In the genomic region with DNA sequence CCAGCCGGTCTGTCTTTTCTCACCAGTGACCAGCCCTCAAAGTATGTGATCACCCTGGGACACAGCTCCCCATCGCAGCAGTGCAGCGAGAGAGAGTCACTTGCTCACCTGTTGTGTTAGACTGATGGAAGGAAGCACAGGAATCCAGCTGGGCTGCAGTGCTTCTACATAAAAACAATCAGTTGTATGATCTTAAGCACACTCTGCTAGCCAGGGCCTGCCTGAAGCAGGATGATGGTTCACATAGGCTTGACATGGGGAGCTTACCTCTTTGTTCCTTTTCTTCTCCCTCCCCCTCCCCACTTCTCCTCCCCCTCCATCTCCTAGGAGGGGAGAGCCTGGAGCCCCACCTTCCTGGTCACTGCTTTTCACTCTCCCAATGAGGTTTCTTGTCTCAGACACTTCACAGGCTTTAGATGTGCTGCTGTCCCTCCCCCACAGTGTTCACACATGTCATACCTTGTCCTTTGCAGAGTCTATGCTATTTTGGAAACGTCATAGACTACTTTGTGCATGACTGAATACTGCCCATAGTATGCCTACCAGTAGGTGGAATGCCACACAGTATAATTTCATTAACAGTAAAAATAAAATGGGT, we compare ENCODE assay signal across 22 mouse cellular contexts.
A peak's percentile ranks its signal among the peaks of the same experiment; 100 is the strongest.
DNase-seq lines count a peak whose midpoint lies in the region; ATAC-seq lines count a peak whose summit lies in the region.
"Had no signal": no experiment of that assay in that cellular context is flagged by ENCODE, and none has a peak within 500 bp of the region (broad histone marks: within the 10 kb centered on the region; RNA-seq: fewer than 3 reads in every experiment).

No protein-coding gene starts in this region.

- peaks cover 6% of the 10 kb centered on the region for H3K4me1 ChIP-seq in heart, embryonic 12.5 days (replicated peaks)
- no peaks in the 10 kb centered on the region for H3K4me1 ChIP-seq in embryonic facial prominence, embryonic 10.5 days
- H3K4me1 ChIP-seq in intestine, embryonic 15.5 days (replicated peaks): 0 out of 2 replicates have a peak, but pooled peaks cover 4% of the 10 kb centered on the region
- peaks cover 4% of the 10 kb centered on the region; the same call in 1 of the 2 replicates for H3K4me1 ChIP-seq in stomach, embryonic 15.5 days
- H3K4me1 ChIP-seq: limb, embryonic 13.5 days; liver, embryonic 15.5 days; neural tube, embryonic 12.5 days had no signal

- H3K9me3 ChIP-seq in heart, embryonic 12.5 days (replicated peaks): no peaks in the 10 kb centered on the region
- no peaks in the 10 kb centered on the region for H3K9me3 ChIP-seq in embryonic facial prominence, embryonic 10.5 days
- no peaks in the 10 kb centered on the region for H3K9me3 ChIP-seq in intestine, embryonic 15.5 days
- no peaks in the 10 kb centered on the region for H3K9me3 ChIP-seq in stomach, embryonic 15.5 days
- H3K9me3 ChIP-seq: limb, embryonic 13.5 days; liver, embryonic 15.5 days; neural tube, embryonic 12.5 days had no signal

- no peak overlapping the region for H3K4me3 ChIP-seq in heart, embryonic 12.5 days
- no peak overlapping the region for H3K4me3 ChIP-seq in embryonic facial prominence, embryonic 10.5 days
- H3K4me3 ChIP-seq in intestine, embryonic 15.5 days (replicated peaks): no peak overlapping the region
- H3K4me3 ChIP-seq in stomach, embryonic 15.5 days (replicated peaks): no peak overlapping the region
- H3K4me3 ChIP-seq: erythroblast, embryonic 14.5 days; limb, embryonic 13.5 days; liver, embryonic 15.5 days; neural tube, embryonic 12.5 days had no signal

- no peaks in the 10 kb centered on the region for H3K36me3 ChIP-seq in heart, embryonic 12.5 days
- no peaks in the 10 kb centered on the region for H3K36me3 ChIP-seq in embryonic facial prominence, embryonic 10.5 days (replicated peaks)
- H3K36me3 ChIP-seq in intestine, embryonic 15.5 days: no peaks in the 10 kb centered on the region
- H3K36me3 ChIP-seq in stomach, embryonic 15.5 days: no peaks in the 10 kb centered on the region
- H3K36me3 ChIP-seq: limb, embryonic 13.5 days; liver, embryonic 15.5 days; neural tube, embryonic 12.5 days had no signal

- 15% methylated on average over 4 of the region's 4 CpGs for WGBS in heart, embryonic 12.5 days
- 30% methylated on average over 4 of the region's 4 CpGs for WGBS in embryonic facial prominence, embryonic 10.5 days
- 30% methylated on average over 4 of the region's 4 CpGs for WGBS in intestine, embryonic 15.5 days
- WGBS in stomach, embryonic 15.5 days: 30% methylated on average over 4 of the region's 4 CpGs

- H3K27ac ChIP-seq in heart, embryonic 12.5 days (ENCODE audit: poor library complexity, severe bottlenecking): no peak overlapping the region
- H3K27ac ChIP-seq in embryonic facial prominence, embryonic 10.5 days (replicated peaks): no peak overlapping the region
- H3K27ac ChIP-seq in intestine, embryonic 15.5 days: no peak overlapping the region
- peak overlapping the region; percentile 35; the same call in 1 of the 2 replicates for H3K27ac ChIP-seq in stomach, embryonic 15.5 days
- H3K27ac ChIP-seq: hindbrain, embryonic 14.5 days; limb, embryonic 13.5 days; liver, embryonic 15.5 days; neural tube, embryonic 12.5 days had no signal

- no peaks in the 10 kb centered on the region for H3K27me3 ChIP-seq in heart, embryonic 12.5 days (replicated peaks)
- H3K27me3 ChIP-seq in embryonic facial prominence, embryonic 10.5 days (replicated peaks; ENCODE audit: low read depth, poor library complexity, severe bottlenecking): no peaks in the 10 kb centered on the region
- H3K27me3 ChIP-seq in intestine, embryonic 15.5 days (replicated peaks): no peaks in the 10 kb centered on the region
- H3K27me3 ChIP-seq in stomach, embryonic 15.5 days (replicated peaks): no peaks in the 10 kb centered on the region
- H3K27me3 ChIP-seq: limb, embryonic 13.5 days; liver, embryonic 15.5 days; neural tube, embryonic 12.5 days had no signal

- no peak overlapping the region for H3K4me2 ChIP-seq in heart, embryonic 12.5 days
- no peak overlapping the region for H3K4me2 ChIP-seq in intestine, embryonic 15.5 days (replicated peaks)
- no peak overlapping the region for H3K4me2 ChIP-seq in stomach, embryonic 15.5 days
- H3K4me2 ChIP-seq: hindbrain, embryonic 14.5 days; limb, embryonic 13.5 days; liver, embryonic 15.5 days; neural tube, embryonic 12.5 days had no signal

- no peak for DNase-seq in heart, adult 9 months (ENCODE audit: low spot score in 2 of 2)
- DNase-seq in embryonic facial prominence, embryonic 10.5 days (ENCODE audit: low spot score): peak; percentile 20
- DNase-seq in layer of hippocampus, postnatal 14 days (ENCODE audit: low spot score in 2 of 2): no peak
- no peak for DNase-seq in T-cell, adult 2 months (ENCODE audit: low spot score)
- DNase-seq: adrenal gland, postnatal 25 days; B cell, adult 2 months; cerebellum, adult 18-20 months; kidney, adult 18-20 months; kidney, postnatal 25 days; layer of hippocampus, adult 9-11 months; right cerebral cortex, postnatal 14 days; thymus, postnatal 36 days had no signal

- ATAC-seq in heart, embryonic 12.5 days (ENCODE audit: insufficient number of reproducible peaks, low FRiP score): 0 out of 2 replicates have a peak, but pooled peaks have one; percentile 45
- ATAC-seq in intestine, embryonic 15.5 days: peak; percentile 36
- peak; percentile 53; the same call in 1 of the 2 replicates for ATAC-seq in stomach, embryonic 15.5 days (ENCODE audit: insufficient read depth, low FRiP score, low read depth)
- no peak for ATAC-seq in granulocyte monocyte progenitor cell, adult 5-6 weeks (replicated peaks; ENCODE audit: poor library complexity, severe bottlenecking)
- ATAC-seq: forebrain, embryonic 16.5 days had no signal

- no peak overlapping the region for H3K9ac ChIP-seq in heart, embryonic 12.5 days
- no peak overlapping the region for H3K9ac ChIP-seq in intestine, embryonic 15.5 days
- no peak overlapping the region for H3K9ac ChIP-seq in stomach, embryonic 15.5 days
- H3K9ac ChIP-seq: hindbrain, embryonic 14.5 days; limb, embryonic 13.5 days; liver, embryonic 15.5 days; neural tube, embryonic 12.5 days had no signal
